Mouse (Mus musculus) mouse trophoblast stem cell (cell line): Measurements from ENCODE around the gene Dnal1.

Experiments used
- in situ Hi-C, 2 experiments: fragments of 300-500 bp; cut with MseI, MboI; formaldehyde crosslinking; loops; 2 replicates in 1 of 2; 3 replicates in 1 of 2; pipeline ENCODE4 v1.15.1; 2025

Dnal1 gene

DNA sequence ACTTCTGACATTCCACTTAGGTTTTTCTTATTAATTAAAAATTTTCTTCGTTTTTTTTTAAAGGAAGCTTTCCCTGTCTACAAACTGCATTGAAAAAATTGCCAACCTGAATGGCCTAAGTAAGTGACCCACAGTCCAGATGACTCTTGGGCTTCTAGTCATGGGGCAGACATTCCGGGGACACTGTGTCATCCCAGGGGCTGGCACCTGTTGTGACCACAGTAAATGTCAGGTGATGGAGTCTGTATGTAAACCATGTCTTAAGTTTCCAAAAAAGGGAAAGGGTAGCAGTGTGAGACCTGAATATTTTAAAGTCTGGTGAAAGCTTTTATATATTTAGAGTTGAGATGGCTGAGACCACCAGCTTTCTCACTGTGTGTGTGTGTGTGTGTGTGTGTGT, 12.7 kb downstream of the Dnal1 start:
- in situ Hi-C loops: no loop called here

DNA sequence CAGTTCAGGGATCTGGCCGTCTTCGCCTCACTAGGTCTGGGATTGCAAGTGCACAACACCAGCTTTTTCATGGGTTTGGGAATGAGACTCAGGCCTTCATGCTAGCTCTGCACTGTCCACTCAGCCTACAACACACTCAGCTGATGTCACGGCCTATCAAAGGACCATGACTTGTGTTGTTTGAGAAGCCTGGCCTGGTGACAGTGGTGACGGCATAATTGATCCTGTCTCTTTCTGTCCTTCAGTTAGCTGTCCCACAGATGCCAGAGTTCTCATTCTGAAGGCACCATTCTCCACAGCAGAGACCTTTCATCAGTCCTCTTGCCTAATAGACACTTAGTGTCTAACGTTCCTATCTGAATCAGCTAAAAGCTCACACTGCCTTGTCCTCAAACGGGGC, 14.4 kb downstream of the Dnal1 start:
- in situ Hi-C loops: no loop called here

DNA sequence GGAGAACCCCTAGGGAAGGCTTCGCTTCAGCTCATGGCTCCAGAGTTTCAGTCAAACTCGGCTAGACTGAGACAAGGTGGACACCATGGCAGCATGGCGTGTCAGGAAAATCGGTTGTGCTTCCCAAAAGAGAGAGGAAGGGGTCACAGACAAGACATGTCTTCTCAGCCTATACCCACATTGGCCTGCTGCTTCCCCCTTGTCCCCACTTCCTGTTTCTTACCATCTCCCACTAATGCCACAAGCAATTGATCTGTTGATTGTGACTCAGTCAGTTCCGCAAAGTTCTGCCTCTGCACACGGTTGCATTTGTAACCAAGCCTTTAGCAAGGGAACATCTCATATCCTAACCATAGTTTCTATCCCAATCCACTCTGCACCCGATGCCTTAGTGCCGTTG, 15.8 kb downstream of the Dnal1 start:
- in situ Hi-C loops: no loop called here

GRCm38 (mm10) chr12:84132265-84132664, 18.1 kb downstream of the Dnal1 start:
- in situ Hi-C loops: no loop called here

GRCm38 (mm10) chr12:84137131-84137530, 23.0 kb downstream of the Dnal1 start:
- in situ Hi-C loops: no loop called here

DNA sequence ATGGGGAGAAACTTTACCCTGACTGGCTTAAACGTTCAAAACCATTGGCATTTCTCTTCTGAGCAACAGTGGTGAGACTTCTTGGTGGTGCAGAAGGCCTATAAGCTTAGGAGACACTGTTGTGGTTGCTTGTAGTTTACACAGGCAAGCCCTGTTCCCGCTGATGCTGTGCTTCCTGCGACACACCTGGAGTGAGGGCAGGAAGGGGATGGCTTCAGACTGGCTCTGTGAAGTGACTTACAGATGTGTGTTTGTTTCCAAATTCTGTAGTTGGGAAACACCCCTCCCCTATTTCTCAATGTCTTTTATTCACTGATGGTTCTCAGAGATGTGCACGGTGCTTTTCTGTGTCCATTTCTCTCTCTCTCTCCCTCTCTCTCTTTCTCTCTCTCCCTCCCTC, 26.0 kb downstream of the Dnal1 start:
- in situ Hi-C loops: no loop called here

DNA sequence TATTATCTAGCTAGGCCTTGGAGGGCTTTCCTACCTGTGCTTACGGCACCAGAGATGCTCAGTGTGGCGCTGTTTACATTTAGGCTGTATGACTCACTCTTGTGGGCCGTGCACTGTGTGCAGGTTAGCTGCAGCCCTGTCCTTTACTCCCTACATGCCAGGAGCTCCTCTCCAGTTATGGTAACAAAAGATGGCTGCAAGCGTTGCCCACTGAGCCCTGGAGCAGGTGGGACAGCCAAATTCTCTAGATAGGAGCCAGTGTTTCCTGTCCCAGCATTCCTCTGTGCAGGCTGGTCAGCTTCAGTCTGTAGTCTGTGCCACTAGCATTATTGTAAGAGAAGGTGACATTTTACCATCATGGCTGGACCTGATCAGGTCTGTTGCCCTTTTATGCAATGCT, 27.1 kb downstream of the Dnal1 start:
- in situ Hi-C loops: no loop called here

DNA sequence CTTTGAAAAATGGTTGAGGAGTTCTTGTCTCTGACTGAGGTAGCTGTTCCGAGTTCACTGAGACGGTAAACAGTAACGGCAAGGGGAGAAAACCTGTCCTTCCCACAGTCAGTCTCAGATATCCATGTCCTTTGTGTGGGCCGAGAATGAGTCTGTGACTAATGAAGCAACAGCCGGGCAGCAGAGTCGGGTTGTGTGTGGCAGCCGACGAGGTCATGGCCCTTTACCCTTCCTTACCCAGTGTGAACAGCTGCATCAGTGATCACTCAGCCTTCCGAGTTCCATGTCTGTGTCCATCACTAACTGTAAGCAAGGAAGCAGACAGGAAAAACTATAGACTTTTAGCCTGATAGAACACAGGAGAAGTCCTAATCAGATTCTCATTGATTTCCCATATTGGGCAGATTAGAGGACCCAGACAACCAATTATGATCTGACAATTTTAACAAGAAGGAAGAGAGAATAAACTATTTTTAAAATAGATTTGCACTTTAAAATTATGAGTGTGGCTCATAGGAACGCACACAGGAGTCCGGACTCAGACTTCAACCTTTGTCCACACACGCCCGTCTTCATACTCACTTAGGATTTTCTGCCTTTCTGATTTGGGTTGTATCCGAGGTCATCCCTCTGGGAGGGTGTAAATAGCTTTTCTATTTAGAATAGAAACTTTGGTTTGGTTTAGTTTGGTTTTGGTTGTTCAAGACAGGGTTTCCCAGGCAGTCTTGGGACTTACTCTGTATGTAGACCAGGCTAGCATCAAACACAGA, 28.3 kb downstream of the Dnal1 start:
- in situ Hi-C loops: no loop called here

GRCm38 (mm10) chr12:84147954-84148621, 33.9 kb downstream of the Dnal1 start, which contains the start of gene Pnma1:
Pnma1 (minus strand) TSS chr12:84148489.
- in situ Hi-C loops: no loop called here

DNA sequence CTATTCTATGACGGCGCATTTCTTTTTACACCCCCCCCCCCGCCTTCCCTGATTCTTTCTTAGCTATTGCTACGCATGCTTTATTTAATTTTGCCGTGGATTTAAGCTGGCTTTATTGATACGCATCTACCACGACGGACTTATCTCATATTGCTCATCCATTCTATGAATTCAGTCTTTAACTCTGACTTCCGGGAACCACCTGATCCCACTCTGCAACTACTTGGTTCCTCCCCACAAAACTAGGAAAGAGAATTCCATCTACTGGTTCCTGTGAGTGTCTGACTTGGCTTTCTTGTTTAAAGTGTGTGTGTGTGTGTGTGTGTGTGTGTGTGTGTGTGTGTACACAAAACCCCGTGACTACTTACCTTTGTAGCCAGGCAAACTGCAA, 34.5 kb downstream of the Dnal1 start:
- in situ Hi-C loops: no loop called here

DNA sequence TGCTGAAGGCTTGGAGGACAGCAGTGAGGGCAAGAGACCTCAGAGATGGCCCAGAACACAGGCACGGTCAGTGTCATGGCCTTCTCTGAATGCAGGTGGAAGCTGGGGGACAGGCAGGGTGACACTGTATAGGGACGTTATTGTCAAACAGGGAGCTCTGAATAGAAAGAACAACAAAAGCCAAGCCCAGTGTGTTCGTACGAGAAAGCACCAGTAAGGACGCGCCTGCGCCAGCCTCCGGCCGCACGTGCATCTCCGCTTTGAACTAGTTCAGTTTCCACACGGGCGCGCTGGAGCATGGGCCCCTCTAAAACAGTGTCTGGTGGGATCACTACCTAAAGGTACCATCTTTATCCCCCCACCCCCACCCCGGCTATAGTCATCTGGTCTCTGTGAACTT, 35.8 kb downstream of the Dnal1 start:
- in situ Hi-C loops: no loop called here

GRCm38 (mm10) chr12:84150976-84151375, 36.8 kb downstream of the Dnal1 start:
- in situ Hi-C loops: no loop called here

- in situ Hi-C loops: no loop called here
Measured at GRCm38 (mm10) chr12:84151911-84152310, 37.7 kb downstream of the Dnal1 start.

GRCm38 (mm10) chr12:84152352-84153190, 38.4 kb downstream of the Dnal1 start:
- in situ Hi-C loops: no loop called here

GRCm38 (mm10) chr12:84153414-84153813, 39.2 kb downstream of the Dnal1 start:
- in situ Hi-C loops: no loop called here

GRCm38 (mm10) chr12:84154786-84155522, 40.8 kb downstream of the Dnal1 start:
- in situ Hi-C loops: no loop called here

GRCm38 (mm10) chr12:84155523-84155871, 41.3 kb downstream of the Dnal1 start:
- in situ Hi-C loops: no loop called here

DNA sequence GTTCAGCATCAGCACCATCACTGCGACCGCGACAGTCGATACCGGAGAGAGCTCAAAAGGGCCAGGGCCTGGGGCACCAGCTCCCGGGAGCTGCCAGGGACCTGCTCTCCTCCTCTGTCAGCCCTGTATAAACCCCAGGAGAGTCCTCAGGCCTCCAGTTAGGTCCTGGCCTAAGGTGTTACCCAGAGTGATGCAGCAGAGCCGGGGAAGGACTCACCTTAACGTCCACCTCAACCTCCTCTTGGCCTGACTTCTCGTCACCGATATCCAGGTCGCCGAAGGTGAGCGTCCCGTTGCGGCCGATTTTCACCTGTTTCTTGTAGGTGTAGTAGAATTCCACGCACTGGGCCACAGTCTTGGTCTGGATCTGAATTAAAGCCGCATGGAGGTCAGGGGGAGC, 42.0 kb downstream of the Dnal1 start:
- in situ Hi-C loops: no loop called here

GRCm38 (mm10) chr12:84158156-84158555, 44.0 kb downstream of the Dnal1 start:
- in situ Hi-C loops: no loop called here

DNA sequence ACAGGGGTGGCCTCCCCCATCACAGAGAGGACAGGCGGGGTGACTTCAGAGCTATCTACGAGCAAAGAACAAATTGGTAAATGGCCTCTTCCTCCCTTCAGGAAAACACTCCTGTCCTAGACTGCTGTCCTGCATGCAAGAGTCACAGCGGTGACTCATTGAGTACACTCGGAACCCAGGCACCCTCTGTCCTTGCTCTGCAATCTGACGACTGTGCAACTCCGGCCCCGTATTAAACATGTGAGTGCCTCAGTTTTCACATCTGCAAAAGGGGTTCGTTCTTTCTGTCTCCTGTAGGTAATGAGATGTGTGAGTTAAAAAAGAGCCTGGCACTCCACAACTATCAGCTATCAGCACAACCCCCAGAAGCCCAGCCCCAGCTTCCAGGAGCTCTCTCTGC, 46.3 kb downstream of the Dnal1 start:
- in situ Hi-C loops: loop anchor here (5.0 to 10.0 kb wide), 2 partner anchors 87 to 94 kb away; no protein-coding TSS in a partner anchor

DNA sequence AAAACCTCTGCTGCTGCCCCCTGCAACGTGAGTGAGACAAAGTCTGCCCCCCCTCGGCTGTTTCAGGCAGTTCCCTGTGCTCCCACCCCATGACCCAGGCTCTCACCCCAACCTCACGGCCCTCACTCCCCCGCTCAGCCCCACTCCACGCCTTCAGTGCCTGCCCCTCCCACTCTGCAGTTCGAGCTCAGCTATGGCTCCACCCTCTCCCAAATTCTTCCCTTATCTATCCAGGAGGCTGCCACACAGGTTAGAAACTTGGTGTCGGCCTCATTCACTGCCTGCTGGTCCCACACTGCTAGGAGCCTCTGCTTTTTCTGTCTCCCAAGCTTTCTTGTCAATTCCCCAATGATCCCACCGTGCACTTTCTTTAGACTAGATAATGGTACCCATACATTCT, 47.0 kb downstream of the Dnal1 start:
- in situ Hi-C loops: loop anchor here (5.0 to 10.0 kb wide), 2 partner anchors 86 to 94 kb away; no protein-coding TSS in a partner anchor
